Mouse (Mus musculus): ENCODE results near the gene Bbs9.

DNA sequence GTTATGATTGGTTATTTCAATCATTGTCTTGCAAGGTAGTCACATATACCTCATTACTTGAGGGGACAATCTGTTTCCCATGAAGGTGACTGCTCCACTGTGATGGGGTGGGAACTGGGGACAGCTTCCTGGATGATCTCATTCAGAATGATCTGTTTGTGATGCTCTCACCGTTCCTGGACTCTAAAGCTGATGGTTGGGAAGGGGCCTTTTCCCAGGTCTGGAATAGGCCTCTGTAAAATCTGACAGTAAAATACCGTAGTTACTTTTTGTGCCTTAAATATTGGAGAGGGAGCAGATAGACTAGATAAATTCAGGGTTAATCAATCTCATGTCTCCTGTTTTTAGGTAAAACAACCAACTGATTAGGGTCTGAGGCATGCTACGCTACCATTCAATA, 5.9 kb upstream of the Bbs9 start, which contains the start of gene Rp9:
- TF ChIP-seq CTCF (conservative IDR thresholded peaks at IDR 0.05; ENCODE audit: insufficient read depth, insufficient read length, low read depth, low read length) (no peak), POLR2A (IDR thresholded peaks at IDR 0.05; ENCODE audit: low read depth, low read length) (no peak)
